Mouse (Mus musculus): ENCODE results near the gene Zfp354b. TPM values are rescaled to one million over a fixed set of nuclear protein-coding genes. Genes with fewer than 3 reads are reported as not detected.

Zfp354b gene
- total and polyA plus RNA-seq, 3 experiments: not detected

GRCm38 (mm10) chr11:50914461-50914860, 17.0 kb downstream of the Zfp354b start:
- H3K4me3 ChIP-seq (replicated peaks in 1 of 3; ENCODE audit: low read depth in 2 of 3, low read length in 2 of 3, poor library complexity in 1 of 3): no peak overlapping the region
- no peak overlapping the region for H3K4me2 ChIP-seq (ENCODE audit: insufficient read depth, low read depth, poor library complexity, severe bottlenecking)
- no peaks in the 10 kb centered on the region for H3K4me1 ChIP-seq (ENCODE audit: control insufficient read depth in 1 of 2, insufficient read depth in 2 of 2)
- H3K79me2 ChIP-seq (replicated peaks; ENCODE audit: control insufficient read depth, extremely low read depth, insufficient read depth, poor library complexity, severe bottlenecking): no peaks in the 10 kb centered on the region
- DNase-seq (ENCODE audit: extremely low read depth): no peak
- dilution Hi-C loops (cut with MboI; ENCODE audit: extremely low pct_ligation_motif_present, extremely low pct_unique_long_range_greater_than_20kb, low sequenced_read_pairs): no loop called here
- no peak overlapping the region for H3K27ac ChIP-seq (ENCODE audit: insufficient read depth, low read depth)
- no peak overlapping the region for H3K9ac ChIP-seq (ENCODE audit: insufficient read depth, low read depth)
- H3K9me3 ChIP-seq (replicated peaks; ENCODE audit: low read length): peaks cover 27% of the 10 kb centered on the region
- in situ Hi-C loops (cut with MboI; ENCODE audit: low pct_ligation_motif_present, low pct_unique_long_range_greater_than_20kb, low sequenced_read_pairs): no loop called here
- no peaks in the 10 kb centered on the region for H3K36me3 ChIP-seq (replicated peaks in 1 of 2; ENCODE audit: control insufficient read depth in 1 of 2, insufficient read depth in 1 of 2, low read length in 1 of 2)
- H3K27me3 ChIP-seq (replicated peaks): peaks cover 69% of the 10 kb centered on the region
- TF ChIP-seq USF1 (IDR thresholded peaks at IDR 0.05; ENCODE audit: low read depth, low read length): no peak
- TF ChIP-seq POLR2A (IDR thresholded peaks at IDR 0.05; ENCODE audit: low read depth, low read length): no peak
- no peak for TF ChIP-seq MAZ (IDR thresholded peaks at IDR 0.05; ENCODE audit: low read depth, low read length)
- TF ChIP-seq ETS1 (conservative IDR thresholded peaks at IDR 0.05; ENCODE audit: low read depth, low read length): no peak
- TF ChIP-seq GABPA (IDR thresholded peaks at IDR 0.05; ENCODE audit: insufficient replicate concordance, low read depth, low read length): no peak
- TF ChIP-seq UBTF (IDR thresholded peaks at IDR 0.05; ENCODE audit: low read depth, low read length): no peak
- TF ChIP-seq RCOR1 (conservative IDR thresholded peaks at IDR 0.05; ENCODE audit: low read depth, low read length): no peak
- TF ChIP-seq JUND (conservative IDR thresholded peaks at IDR 0.05; ENCODE audit: low read depth, low read length): no peak
- no peak for TF ChIP-seq ZC3H11A (IDR thresholded peaks at IDR 0.05; ENCODE audit: low read depth, low read length)
- no peak for TF ChIP-seq CHD2 (IDR thresholded peaks at IDR 0.05; ENCODE audit: low read length)
- TF ChIP-seq KAT2A (IDR thresholded peaks at IDR 0.05; ENCODE audit: insufficient replicate concordance, low read length): no peak
- no peak for TF ChIP-seq MAX (IDR thresholded peaks at IDR 0.05; ENCODE audit: low read length)
- TF ChIP-seq TCF12 (IDR thresholded peaks at IDR 0.05; ENCODE audit: low read depth, low read length): no peak
- TF ChIP-seq EP300 (IDR thresholded peaks at IDR 0.05; ENCODE audit: low read length): no peak
- no peak for TF ChIP-seq MAFK (IDR thresholded peaks at IDR 0.05; ENCODE audit: insufficient replicate concordance, low read length)
- TF ChIP-seq POLR2AphosphoS2 (IDR thresholded peaks at IDR 0.05; ENCODE audit: low read depth, low read length): no peak
- TF ChIP-seq NELFE (IDR thresholded peaks at IDR 0.05; ENCODE audit: low read depth, low read length): no peak
- TF ChIP-seq CTCF (conservative IDR thresholded peaks at IDR 0.05 in 1 of 2, IDR thresholded peaks at IDR 0.05 in 1 of 2; ENCODE audit: low read depth in 2 of 2, low read length in 2 of 2): no peak
- TF ChIP-seq TBP (conservative IDR thresholded peaks at IDR 0.05; ENCODE audit: low read depth, low read length): no peak

GRCm38 (mm10) chr11:50913301-50913700, 18.1 kb downstream of the Zfp354b start:
- H3K79me2 ChIP-seq (replicated peaks; ENCODE audit: control insufficient read depth, extremely low read depth, insufficient read depth, poor library complexity, severe bottlenecking): no peaks in the 10 kb centered on the region
- H3K4me1 ChIP-seq (ENCODE audit: control insufficient read depth in 1 of 2, insufficient read depth in 2 of 2): no peaks in the 10 kb centered on the region
- H3K9ac ChIP-seq (ENCODE audit: insufficient read depth, low read depth): no peak overlapping the region
- dilution Hi-C loops (cut with MboI; ENCODE audit: extremely low pct_ligation_motif_present, extremely low pct_unique_long_range_greater_than_20kb, low sequenced_read_pairs): no loop called here
- no peaks in the 10 kb centered on the region for H3K36me3 ChIP-seq (replicated peaks in 1 of 2; ENCODE audit: control insufficient read depth in 1 of 2, insufficient read depth in 1 of 2, low read length in 1 of 2)
- peaks cover 27% of the 10 kb centered on the region for H3K9me3 ChIP-seq (replicated peaks; ENCODE audit: low read length)
- H3K27me3 ChIP-seq (replicated peaks): peaks cover 70% of the 10 kb centered on the region
- DNase-seq (ENCODE audit: extremely low read depth): no peak
- TF ChIP-seq RCOR1 (conservative IDR thresholded peaks at IDR 0.05; ENCODE audit: low read depth, low read length): no peak
- TF ChIP-seq SIN3A (IDR thresholded peaks at IDR 0.05; ENCODE audit: low read length): no peak
- no peak for TF ChIP-seq JUND (conservative IDR thresholded peaks at IDR 0.05; ENCODE audit: low read depth, low read length)
- TF ChIP-seq ZKSCAN1 (IDR thresholded peaks at IDR 0.05; ENCODE audit: borderline replicate concordance, low read depth, low read length): no peak
- no peak for TF ChIP-seq POLR2AphosphoS2 (IDR thresholded peaks at IDR 0.05; ENCODE audit: low read depth, low read length)
- no peak for TF ChIP-seq E2F4 (IDR thresholded peaks at IDR 0.05; ENCODE audit: insufficient replicate concordance, low read depth, low read length)
- no peak for TF ChIP-seq TBP (conservative IDR thresholded peaks at IDR 0.05; ENCODE audit: low read depth, low read length)
- TF ChIP-seq ZNF384 (IDR thresholded peaks at IDR 0.05; ENCODE audit: low read depth, low read length): no peak
- H3K4me2 ChIP-seq (ENCODE audit: insufficient read depth, low read depth, poor library complexity, severe bottlenecking): no peak overlapping the region
- H3K27ac ChIP-seq (ENCODE audit: insufficient read depth, low read depth): no peak overlapping the region
- H3K4me3 ChIP-seq (replicated peaks in 1 of 3; ENCODE audit: low read depth in 2 of 3, low read length in 2 of 3, poor library complexity in 1 of 3): no peak overlapping the region
- in situ Hi-C loops (cut with MboI; ENCODE audit: low pct_ligation_motif_present, low pct_unique_long_range_greater_than_20kb, low sequenced_read_pairs): no loop called here

Measured in CH12.LX (cell line).